Mouse (Mus musculus) heart, embryonic 11.5 days (tissue): ENCODE measurements around the gene Fam169a. TPM values are rescaled to one million over a fixed set of nuclear protein-coding genes. Genes with fewer than 3 reads are reported as not detected.

ENCODE experiments used
- ATAC-seq: fragments of 200-750 bp; cut with Nextera tagmentation; replicated peaks from 2 replicates; pipeline ENCODE4 v1.8.0; 2017; ENCODE audit warnings: moderate library complexity; ENCODE audit not compliant: insufficient number of reproducible peaks, low FRiP score, low TSS enrichment
- H3K27ac ChIP-seq: fragments of 300-500 bp; sonication (generic); 2 replicates; pipeline ENCODE4 v1.5.1; 2014; ENCODE audit warnings: mild to moderate bottlenecking, low read depth, low read length
- H3K27me3 ChIP-seq: fragments of 300-500 bp; sonication (generic); 2 replicates; pipeline ENCODE4 v1.6.1; 2014; ENCODE audit warnings: mild to moderate bottlenecking, low read length, mixed read lengths; ENCODE audit not compliant: control insufficient read depth, insufficient read depth
- H3K36me3 ChIP-seq: fragments of 300-500 bp; sonication (generic); 2 replicates; pipeline ENCODE4 v1.6.1; 2014; ENCODE audit warnings: mild to moderate bottlenecking, low read length, moderate library complexity, mixed read lengths; ENCODE audit not compliant: control insufficient read depth, insufficient read depth
- H3K4me1 ChIP-seq: fragments of 300-500 bp; sonication (generic); 2 replicates; pipeline ENCODE4 v1.6.1; 2014; ENCODE audit warnings: low read length; ENCODE audit not compliant: control insufficient read depth, insufficient read depth
- H3K4me2 ChIP-seq: fragments of 300-500 bp; sonication (generic); 2 replicates; pipeline ENCODE4 v1.6.1; 2014; ENCODE audit warnings: mild to moderate bottlenecking, moderate library complexity
- H3K4me3 ChIP-seq: fragments of 300-500 bp; sonication (generic); 2 replicates; pipeline ENCODE4 v1.5.1; 2014; ENCODE audit warnings: low read depth, low read length
- H3K9ac ChIP-seq: fragments of 300-500 bp; sonication (generic); 2 replicates; pipeline ENCODE4 v1.6.1; 2014; ENCODE audit warnings: mild to moderate bottlenecking, low read depth, low read length, moderate library complexity
- H3K9me3 ChIP-seq: fragments of 300-500 bp; sonication (generic); replicated peaks from 2 replicates; pipeline ENCODE4 v1.6.1; 2016; ENCODE audit warnings: low read length; ENCODE audit not compliant: control insufficient read depth
- WGBS: fragments of 180-500 bp; shearing (Covaris S2); extraction: QIAGEN DNeasy Blood & Tissue Kit; methylation state at CpG from one replicate; pipeline ENCODE4 v1.1.7; 2014; ENCODE audit not compliant: insufficient replicate concordance; 5-methylcytosine and 5-hydroxymethylcytosine counted together
- polyA plus RNA-seq: library from polyadenylated mRNA; unstranded; fragments of >200 nt; fragmentation: Nextera tagmentation; extraction: Ambion mirVana; gene quantifications from 2 replicates; pipeline ENCODE4 v1.2.1, GENCODE M21; 2014

Fam169a gene
- polyA plus RNA-seq, 1 experiment from 2014 or later = 14.2 TPM

GRCm38 (mm10) chr13:97068151-97068550 is 1.1 kb downstream of the Fam169a start:
- no peak overlapping the region for H3K27ac ChIP-seq
- no peaks in the 10 kb centered on the region for H3K36me3 ChIP-seq
- peak overlapping the region; percentile 39 for H3K4me2 ChIP-seq
- H3K27me3 ChIP-seq = no peaks in the 10 kb centered on the region
- H3K4me1 ChIP-seq = 0 out of 2 replicates have a peak, but pooled peaks cover 6% of the 10 kb centered on the region
- H3K9me3 ChIP-seq = no peaks in the 10 kb centered on the region
- peak overlapping the region; percentile 25 for H3K4me3 ChIP-seq
- no peak for ATAC-seq
- peak overlapping the region; percentile 54 for H3K9ac ChIP-seq
- 34% methylated on average over 8 of the region's 8 CpGs for WGBS

- H3K9ac ChIP-seq = peak overlapping the region; percentile 88
- H3K36me3 ChIP-seq = no peaks in the 10 kb centered on the region
- H3K27me3 ChIP-seq = no peaks in the 10 kb centered on the region
- peak overlapping the region; percentile 86 for H3K4me3 ChIP-seq
- ATAC-seq = peak; percentile 37
- H3K9me3 ChIP-seq = no peaks in the 10 kb centered on the region
- 0 out of 2 replicates have a peak, but pooled peaks cover 3% of the 10 kb centered on the region for H3K4me1 ChIP-seq
- peak overlapping the region; percentile 83 for H3K4me2 ChIP-seq
- WGBS = under 1% methylated on average over 52 of the region's 85 CpGs
- H3K27ac ChIP-seq = peak overlapping the region; percentile 82
Measured at GRCm38 (mm10) chr13:97070931-97071625, 4.0 kb downstream of the Fam169a start.

- H3K9me3 ChIP-seq = no peaks in the 10 kb centered on the region
- H3K36me3 ChIP-seq = no peaks in the 10 kb centered on the region
- peak overlapping the region; percentile 82 for H3K27ac ChIP-seq
- peak overlapping the region; percentile 83 for H3K4me2 ChIP-seq
- WGBS = 1% methylated on average over 49 of the region's 76 CpGs
- H3K4me1 ChIP-seq = 0 out of 2 replicates have a peak, but pooled peaks cover 3% of the 10 kb centered on the region
- ATAC-seq = peak; percentile 79
- no peaks in the 10 kb centered on the region for H3K27me3 ChIP-seq
- H3K9ac ChIP-seq = peak overlapping the region; percentile 88
- peak overlapping the region; percentile 86 for H3K4me3 ChIP-seq
Measured at GRCm38 (mm10) chr13:97071626-97072241, 4.6 kb downstream of the Fam169a start.

DNA sequence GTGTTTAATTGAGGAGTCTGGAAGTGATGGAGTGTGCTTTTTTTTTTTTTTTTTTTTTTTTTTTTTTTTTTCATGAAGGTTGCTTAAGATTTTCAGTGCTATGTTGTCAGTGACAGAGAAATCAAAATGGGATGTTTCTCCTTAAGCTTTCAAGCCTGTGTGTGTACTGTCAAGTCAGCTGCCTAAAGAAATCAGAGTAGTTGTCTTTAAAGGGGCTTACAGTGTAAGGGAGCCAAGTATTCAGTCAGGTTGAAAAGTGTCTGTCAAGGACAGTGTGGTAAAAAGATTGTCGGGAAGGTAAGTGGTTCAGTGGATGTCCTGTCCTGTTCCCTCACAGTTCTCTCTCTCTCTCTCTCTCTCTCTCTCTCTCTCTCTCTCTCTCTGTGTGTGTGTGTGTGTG is 6.4 kb downstream of the Fam169a start:
- no peaks in the 10 kb centered on the region for H3K36me3 ChIP-seq
- no peak overlapping the region for H3K27ac ChIP-seq
- no peaks in the 10 kb centered on the region for H3K4me1 ChIP-seq
- H3K4me2 ChIP-seq = no peak overlapping the region
- H3K9me3 ChIP-seq = no peaks in the 10 kb centered on the region
- no peak overlapping the region for H3K4me3 ChIP-seq
- WGBS = 38% methylated on average over 1 of the region's 1 CpGs
- H3K27me3 ChIP-seq = no peaks in the 10 kb centered on the region
- no peak overlapping the region for H3K9ac ChIP-seq
- no peak for ATAC-seq

DNA sequence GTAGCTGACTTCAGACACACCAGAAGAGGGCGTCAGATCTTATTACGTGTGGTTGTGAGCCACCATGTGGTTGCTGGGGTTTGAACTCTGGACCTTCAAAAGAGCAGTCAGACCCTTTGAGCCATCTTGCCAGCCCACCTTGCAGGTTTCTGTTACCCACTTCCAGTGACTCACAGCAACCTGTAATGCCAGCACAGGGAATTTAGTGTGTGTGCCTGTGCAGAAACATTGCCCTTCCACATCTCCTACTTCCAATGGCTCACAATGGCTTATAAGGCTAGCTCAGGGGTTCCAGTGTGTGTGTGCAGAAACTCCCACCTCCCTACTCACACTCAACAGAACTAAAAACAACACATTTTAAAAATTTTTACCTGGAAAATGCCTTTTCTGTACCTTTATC is 10.5 kb downstream of the Fam169a start:
- no peak for ATAC-seq
- H3K4me1 ChIP-seq = no peaks in the 10 kb centered on the region
- no peak overlapping the region for H3K4me3 ChIP-seq
- no peaks in the 10 kb centered on the region for H3K9me3 ChIP-seq
- H3K27ac ChIP-seq = no peak overlapping the region
- H3K9ac ChIP-seq = no peak overlapping the region
- no peak overlapping the region for H3K4me2 ChIP-seq
- 93% methylated on average over 2 of the region's 2 CpGs for WGBS
- no peaks in the 10 kb centered on the region for H3K27me3 ChIP-seq
- no peaks in the 10 kb centered on the region for H3K36me3 ChIP-seq

- Histone ChIP-seq H3K36me3 (no peaks in the 10 kb centered on the region), H3K4me3 (no peak overlapping the region), H3K27me3 (no peaks in the 10 kb centered on the region), H3K27ac (no peak overlapping the region), H3K9me3 (no peaks in the 10 kb centered on the region), H3K4me2 (no peak overlapping the region), H3K4me1 (no peaks in the 10 kb centered on the region), H3K9ac (no peak overlapping the region)
- no peak for ATAC-seq
- 74% methylated on average over 2 of the region's 2 CpGs for WGBS
Measured at GRCm38 (mm10) chr13:97080201-97080600, 13.1 kb downstream of the Fam169a start.

DNA sequence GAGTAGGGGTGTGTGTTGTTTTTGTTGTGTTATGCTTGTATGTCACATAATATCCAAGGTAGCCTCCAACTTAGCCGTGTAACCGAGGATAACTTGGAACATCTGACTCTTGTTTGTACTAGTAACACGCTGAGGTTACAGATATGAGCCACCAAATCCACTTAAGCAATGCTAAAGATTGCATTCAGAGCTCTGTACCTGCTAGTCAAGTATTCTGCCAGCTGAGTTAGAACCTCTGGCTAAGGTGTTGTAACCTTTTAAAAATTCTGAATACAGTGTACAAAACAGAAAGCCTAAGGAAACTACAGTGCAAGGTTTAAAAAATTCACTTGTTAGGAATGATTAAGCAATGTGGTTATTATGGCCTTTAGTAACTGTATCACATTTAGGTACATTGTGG is 13.5 kb downstream of the Fam169a start:
- H3K9ac ChIP-seq = no peak overlapping the region
- H3K4me1 ChIP-seq = no peaks in the 10 kb centered on the region
- H3K27ac ChIP-seq = no peak overlapping the region
- no peak overlapping the region for H3K4me3 ChIP-seq
- no peaks in the 10 kb centered on the region for H3K36me3 ChIP-seq
- no peak for ATAC-seq
- H3K4me2 ChIP-seq = no peak overlapping the region
- 85% methylated on average over 3 of the region's 3 CpGs for WGBS
- no peaks in the 10 kb centered on the region for H3K27me3 ChIP-seq
- H3K9me3 ChIP-seq = no peaks in the 10 kb centered on the region

- Histone ChIP-seq H3K36me3 (no peaks in the 10 kb centered on the region), H3K4me3 (no peak overlapping the region), H3K9ac (no peak overlapping the region), H3K9me3 (no peaks in the 10 kb centered on the region), H3K27ac (no peak overlapping the region), H3K27me3 (no peaks in the 10 kb centered on the region), H3K4me1 (no peaks in the 10 kb centered on the region), H3K4me2 (no peak overlapping the region)
- ATAC-seq = no peak
- WGBS = 88% methylated on average over 7 of the region's 7 CpGs
Measured at GRCm38 (mm10) chr13:97082432-97082831, 15.3 kb downstream of the Fam169a start.
